Mouse (Mus musculus): ENCODE measurements at regions not wholly inside any gene's neighbourhood (a gene's known extent, or its start where the extent isn't known, plus 50 kb on each side); places are given as distances from the start of the nearest gene placed in this dataset.

GRCm38 (mm10) chr10:17629709-17630108 is 93.3 kb upstream of the Cited2 start:
- TF ChIP-seq CTCF (IDR thresholded peaks at IDR 0.05) (no peak), EP300 (IDR thresholded peaks at IDR 0.05; ENCODE audit: insufficient read depth, low read depth, low read length) (no peak)

All from heart, adult 2 months (tissue).